In genomic region chr11:29000212-29000611, GRCm38 (mm10) we compare ENCODE assay signal across 18 mouse cellular contexts.
DNase-seq lines count a peak whose midpoint lies in the region; ATAC-seq lines count a peak whose summit lies in the region.
"Had no signal": no experiment of that assay in that cellular context is flagged by ENCODE, and none has a peak within 500 bp of the region (broad histone marks: within the 10 kb centered on the region; RNA-seq: fewer than 3 reads in every experiment).

No protein-coding gene starts in this region.

- no peaks in the 10 kb centered on the region for H3K9me3 ChIP-seq in hindbrain, embryonic 16.5 days (ENCODE audit: control insufficient read depth, low read length)
- no peaks in the 10 kb centered on the region for H3K9me3 ChIP-seq in hindbrain, embryonic 13.5 days
- no peaks in the 10 kb centered on the region for H3K9me3 ChIP-seq in kidney, embryonic 16.5 days (ENCODE audit: low read length)
- no peaks in the 10 kb centered on the region for H3K9me3 ChIP-seq in embryonic facial prominence, embryonic 15.5 days (replicated peaks)
- H3K9me3 ChIP-seq: forebrain, embryonic 12.5 days; heart, embryonic 12.5 days; hindbrain, embryonic 12.5 days had no signal

- no peak overlapping the region for H3K27ac ChIP-seq in hindbrain, embryonic 16.5 days (ENCODE audit: low read depth, low read length)
- H3K27ac ChIP-seq in hindbrain, embryonic 13.5 days, result no peak overlapping the region
- H3K27ac ChIP-seq in kidney, embryonic 16.5 days (ENCODE audit: low read length), result no peak overlapping the region
- H3K27ac ChIP-seq in embryonic facial prominence, embryonic 15.5 days (replicated peaks), result no peak overlapping the region
- H3K27ac ChIP-seq: forebrain, embryonic 12.5 days; gastrocnemius, adult 2 months; hindbrain, embryonic 12.5 days had no signal

- H3K9ac ChIP-seq in hindbrain, embryonic 16.5 days (ENCODE audit: low read depth, low read length), result no peak overlapping the region
- H3K9ac ChIP-seq in hindbrain, embryonic 13.5 days, result no peak overlapping the region
- H3K9ac ChIP-seq in kidney, embryonic 16.5 days (replicated peaks; ENCODE audit: low read length), result no peak overlapping the region
- no peak overlapping the region for H3K9ac ChIP-seq in embryonic facial prominence, embryonic 15.5 days
- H3K9ac ChIP-seq: forebrain, embryonic 12.5 days; heart, embryonic 12.5 days; hindbrain, embryonic 12.5 days had no signal

- WGBS in hindbrain, embryonic 16.5 days, result 80% methylated on average over 2 of the region's 2 CpGs
- WGBS in hindbrain, embryonic 13.5 days, result 76% methylated on average over 2 of the region's 2 CpGs
- WGBS in kidney, embryonic 16.5 days, result 32% methylated on average over 2 of the region's 2 CpGs
- WGBS in embryonic facial prominence, embryonic 15.5 days, result 48% methylated on average over 2 of the region's 2 CpGs

- H3K27me3 ChIP-seq in hindbrain, embryonic 16.5 days (replicated peaks; ENCODE audit: control insufficient read depth, insufficient read depth, low read length), result no peaks in the 10 kb centered on the region
- no peaks in the 10 kb centered on the region for H3K27me3 ChIP-seq in hindbrain, embryonic 13.5 days
- no peaks in the 10 kb centered on the region for H3K27me3 ChIP-seq in kidney, embryonic 16.5 days (ENCODE audit: insufficient read depth, low read length)
- no peaks in the 10 kb centered on the region for H3K27me3 ChIP-seq in embryonic facial prominence, embryonic 15.5 days
- H3K27me3 ChIP-seq: CH12.LX; forebrain, embryonic 12.5 days; heart, embryonic 12.5 days; hindbrain, embryonic 12.5 days had no signal

- H3K4me1 ChIP-seq in hindbrain, embryonic 16.5 days (ENCODE audit: control insufficient read depth, insufficient read depth, low read depth, low read length), result no peaks in the 10 kb centered on the region
- no peaks in the 10 kb centered on the region for H3K4me1 ChIP-seq in hindbrain, embryonic 13.5 days (replicated peaks)
- peaks cover 18% of the 10 kb centered on the region for H3K4me1 ChIP-seq in kidney, embryonic 16.5 days (ENCODE audit: insufficient read depth, low read length)
- H3K4me1 ChIP-seq in embryonic facial prominence, embryonic 15.5 days, result peaks cover 6% of the 10 kb centered on the region; the same call in 1 of the 2 replicates
- H3K4me1 ChIP-seq: forebrain, embryonic 12.5 days; heart, embryonic 12.5 days; hindbrain, embryonic 12.5 days had no signal

- ATAC-seq in hindbrain, embryonic 16.5 days, result peak; percentile 42; the same call in 1 of the 2 replicates
- ATAC-seq in hindbrain, embryonic 13.5 days (ENCODE audit: low FRiP score), result no peak
- ATAC-seq in kidney, embryonic 16.5 days (ENCODE audit: low FRiP score, low TSS enrichment), result peak; percentile 49; the same call in 1 of the 2 replicates
- ATAC-seq in embryonic facial prominence, embryonic 15.5 days (ENCODE audit: insufficient number of reproducible peaks, low FRiP score, low TSS enrichment, low read depth), result peak; percentile 51; the same call in 1 of the 2 replicates
- ATAC-seq: forebrain, embryonic 16.5 days had no signal

- DNase-seq in kidney, postnatal 10 days, result no peak
- DNase-seq in heart, postnatal 4 days, result no peak
- DNase-seq: adrenal gland, adult 2 months; adrenal gland, postnatal 25 days; cerebellum, adult 18-20 months; cerebellum, adult 9-11 months; cerebellum, postnatal 36 days; gastrocnemius, adult 2 months; gastrocnemius, postnatal 25 days had no signal

- no peaks in the 10 kb centered on the region for H3K36me3 ChIP-seq in hindbrain, embryonic 16.5 days (ENCODE audit: control insufficient read depth, insufficient read depth, low read length)
- H3K36me3 ChIP-seq in hindbrain, embryonic 13.5 days, result no peaks in the 10 kb centered on the region
- no peaks in the 10 kb centered on the region for H3K36me3 ChIP-seq in kidney, embryonic 16.5 days (ENCODE audit: insufficient read depth, low read length)
- no peaks in the 10 kb centered on the region for H3K36me3 ChIP-seq in embryonic facial prominence, embryonic 15.5 days
- H3K36me3 ChIP-seq: forebrain, embryonic 12.5 days; heart, embryonic 12.5 days; hindbrain, embryonic 12.5 days had no signal

- no peak overlapping the region for H3K4me2 ChIP-seq in hindbrain, embryonic 16.5 days (ENCODE audit: low read length)
- no peak overlapping the region for H3K4me2 ChIP-seq in hindbrain, embryonic 13.5 days
- no peak overlapping the region for H3K4me2 ChIP-seq in kidney, embryonic 16.5 days (replicated peaks; ENCODE audit: low read depth, low read length)
- H3K4me2 ChIP-seq in embryonic facial prominence, embryonic 15.5 days (replicated peaks), result no peak overlapping the region
- H3K4me2 ChIP-seq: forebrain, embryonic 12.5 days; heart, embryonic 12.5 days; hindbrain, embryonic 12.5 days had no signal

- H3K4me3 ChIP-seq in hindbrain, embryonic 16.5 days (ENCODE audit: low read length), result no peak overlapping the region
- H3K4me3 ChIP-seq in hindbrain, embryonic 13.5 days, result no peak overlapping the region
- H3K4me3 ChIP-seq in kidney, embryonic 16.5 days (ENCODE audit: low read length), result no peak overlapping the region
- no peak overlapping the region for H3K4me3 ChIP-seq in embryonic facial prominence, embryonic 15.5 days (replicated peaks)
- H3K4me3 ChIP-seq: forebrain, embryonic 12.5 days; gastrocnemius, adult 2 months; heart, embryonic 12.5 days; hindbrain, embryonic 12.5 days had no signal
